Mouse (Mus musculus): ENCODE data around the gene Adamts8. TPM values are rescaled to one million over a fixed set of nuclear protein-coding genes. Genes with fewer than 3 reads are reported as not detected.

The Adamts8 gene
- polyA plus RNA-seq (2014; fragmentation: Illumina TruSeq; extraction: RNeasy Lipid Tissue Mini Kit (QIAGEN cat#74804); ENCODE audit: low read depth, low replicate concordance): 2.6 TPM

DNA sequence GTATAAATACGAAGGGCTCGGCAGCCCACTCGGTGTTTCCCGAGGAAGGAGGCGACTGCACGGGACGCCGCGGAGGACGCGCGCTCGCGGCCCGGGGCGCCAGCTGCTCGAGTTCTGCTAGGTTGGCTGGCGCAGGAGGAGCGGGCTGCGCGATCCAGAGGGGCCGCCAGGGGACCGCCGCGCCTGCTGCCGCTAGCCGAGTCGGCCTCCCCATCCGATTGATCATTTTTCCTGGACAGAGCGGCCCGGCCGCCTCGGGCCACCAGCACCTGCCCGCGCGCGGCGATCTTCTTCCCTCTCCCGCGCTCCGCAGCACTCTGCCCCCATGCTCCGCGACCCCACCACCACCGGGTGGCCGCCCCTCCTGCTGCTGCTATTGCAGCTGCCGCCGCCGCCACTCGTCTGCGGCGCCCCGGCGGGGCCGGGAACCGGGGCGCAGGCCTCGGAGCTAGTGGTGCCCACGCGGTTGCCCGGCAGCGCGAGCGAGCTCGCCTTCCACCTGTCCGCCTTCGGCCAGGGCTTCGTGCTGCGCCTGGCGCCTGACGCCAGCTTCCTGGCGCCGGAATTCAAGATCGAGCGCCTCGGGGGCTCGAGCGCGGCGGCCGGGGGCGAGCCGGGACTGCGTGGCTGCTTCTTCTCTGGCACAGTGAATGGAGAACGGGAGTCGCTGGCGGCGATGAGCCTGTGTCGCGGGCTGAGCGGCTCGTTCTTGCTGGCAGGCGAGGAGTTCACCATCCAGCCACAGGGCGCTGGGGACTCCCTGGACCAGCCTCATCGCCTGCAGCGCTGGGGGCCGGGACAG is at the start of gene Adamts8:
Gene Adamts8, plus strand, starts transcription at position 51 of the 802 bp plus-strand sequence.

DNA sequence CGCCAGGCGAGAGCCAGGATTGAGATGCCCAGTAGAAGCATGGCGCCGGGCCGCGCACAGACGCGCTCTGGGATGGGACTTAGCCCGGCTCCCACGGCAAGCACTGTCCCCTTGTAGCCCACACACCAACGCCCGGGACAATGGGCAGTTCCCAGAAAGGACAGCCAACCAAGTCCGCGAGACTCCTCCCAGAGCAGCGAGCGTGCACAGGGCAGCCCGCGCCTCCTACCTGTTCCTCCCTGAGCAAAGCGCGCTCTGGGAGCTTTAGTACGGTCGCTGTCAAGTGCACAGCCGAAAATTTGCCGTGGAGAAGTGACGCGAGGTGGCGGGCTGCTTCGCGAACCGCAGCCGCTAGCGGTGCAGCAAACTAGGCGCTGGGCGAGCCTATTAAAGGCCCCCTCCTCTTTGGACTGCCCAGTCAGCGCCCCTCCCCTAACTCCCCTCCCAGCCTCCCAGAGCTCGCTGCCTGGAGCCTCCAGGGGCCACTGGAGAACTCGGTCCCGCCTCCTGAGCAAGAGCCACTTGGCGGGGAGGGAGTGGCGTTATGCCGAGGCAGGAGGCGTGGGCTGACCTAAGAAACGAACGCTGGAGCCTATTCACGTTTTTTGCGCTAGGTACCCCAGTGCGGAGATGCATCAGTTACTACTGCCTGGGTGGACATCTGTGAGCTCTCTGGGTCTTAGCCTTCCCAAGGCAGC is 20.0 kb upstream of the Adamts8 start, which contains the start of gene Adamts15:
Gene Adamts15, minus strand, starts transcription at position 256 of the 698 bp plus-strand sequence.

Other genes starting within 250 kb of the Adamts8 start
- 6.8 TPM for gene Adamts15, start 20.1 kb upstream of the Adamts8 start, polyA plus RNA-seq (2014; fragmentation: Illumina TruSeq; extraction: RNeasy Lipid Tissue Mini Kit (QIAGEN cat#74804); ENCODE audit: low read depth, low replicate concordance)
- gene Zbtb44, start 88.1 kb downstream of the Adamts8 start, polyA plus RNA-seq (2014; fragmentation: Illumina TruSeq; extraction: RNeasy Lipid Tissue Mini Kit (QIAGEN cat#74804); ENCODE audit: low read depth, low replicate concordance): 12.1 TPM
- not detected for gene St14, start 189.3 kb downstream of the Adamts8 start, polyA plus RNA-seq (2014; fragmentation: Illumina TruSeq; extraction: RNeasy Lipid Tissue Mini Kit (QIAGEN cat#74804); ENCODE audit: low read depth, low replicate concordance)